In the genomic region with DNA sequence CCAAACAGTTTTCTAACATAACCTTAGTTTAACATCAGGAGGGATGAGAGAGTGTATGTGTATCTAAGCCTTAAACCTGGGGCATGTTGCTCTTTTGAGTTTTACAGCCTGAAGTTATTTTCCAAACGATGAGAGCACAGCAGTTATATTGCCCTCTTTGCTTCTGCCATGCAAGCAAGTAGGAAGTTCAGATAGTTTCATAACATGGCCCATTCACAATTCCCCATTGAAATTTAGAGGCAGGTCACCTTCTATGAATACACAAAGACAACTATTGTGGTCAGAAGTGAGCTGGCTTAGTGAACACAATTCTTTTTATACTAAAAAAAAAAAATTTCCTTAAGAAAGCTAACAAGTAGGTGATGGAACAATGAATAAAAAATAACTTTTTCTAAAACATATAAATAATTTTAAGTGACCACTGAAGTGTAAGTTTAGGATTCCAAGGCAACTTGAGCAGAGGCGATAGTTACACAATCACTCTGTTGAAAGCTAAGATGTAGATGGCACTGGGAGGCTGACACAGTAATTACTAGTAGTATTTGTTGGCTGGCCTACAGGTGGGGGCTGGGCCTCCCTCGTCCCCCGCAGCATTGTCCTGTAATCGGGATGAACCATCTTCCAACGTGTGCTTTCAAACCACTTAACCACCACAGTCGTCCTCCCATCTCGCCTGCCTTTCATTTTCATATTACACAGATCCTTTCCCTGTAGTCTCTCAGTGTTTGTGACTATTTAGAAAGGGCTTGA, we compare ENCODE assay signal across 25 mouse cellular contexts. TPM values are rescaled to one million over a fixed set of nuclear protein-coding genes. Genes with fewer than 3 reads are reported as not detected.
DNase-seq lines count a peak whose midpoint lies in the region; ATAC-seq and TF ChIP-seq lines count a peak whose summit lies in the region.
"Had no signal": no experiment of that assay in that cellular context is flagged by ENCODE, and none has a peak within 500 bp of the region (broad histone marks: within the 10 kb centered on the region; RNA-seq: fewer than 3 reads in every experiment).

No protein-coding gene starts in this region.

- H3K36me3 ChIP-seq in C2C12 (ENCODE audit: control insufficient read depth, insufficient read depth) = peaks cover 85% of the 10 kb centered on the region
- H3K36me3 ChIP-seq in myocyte (ENCODE audit: control insufficient read depth, insufficient read depth) = peaks cover 29% of the 10 kb centered on the region
- H3K36me3 ChIP-seq in midbrain, embryonic 15.5 days (replicated peaks) = peaks cover 10% of the 10 kb centered on the region; the same call in 1 of the 2 replicates

- peak; percentile 37 for DNase-seq in gastrocnemius, adult 2 months
- no peak for DNase-seq in gastrocnemius, postnatal 25 days
- no peak for DNase-seq in left cerebral cortex, adult 2 months (ENCODE audit: extremely low spot score in 1 of 2, low spot score in 2 of 2)
- DNase-seq in left cerebral cortex, postnatal 4 days = no peak
- DNase-seq in adrenal gland, adult 18-20 months (ENCODE audit: low spot score in 2 of 2) = no peak
- DNase-seq: adrenal gland, adult 2 months; cerebellum, adult 8-10 months; gastrocnemius, postnatal 14 days; heart, adult 2 months; kidney, adult 18-20 months; kidney, postnatal 25 days; lung, postnatal 14 days; right cerebral cortex, postnatal 14 days had no signal

- H3K27ac ChIP-seq in gastrocnemius, adult 2 months = peak overlapping the region; percentile 66
- peak overlapping the region; percentile 44; the same call in 1 of the 2 replicates for H3K27ac ChIP-seq in left cerebral cortex, adult 2 months
- H3K27ac ChIP-seq in midbrain, embryonic 15.5 days = no peak overlapping the region
- H3K27ac ChIP-seq: forebrain, embryonic 10.5 days; heart, adult 2 months; hindbrain, embryonic 13.5 days; liver, embryonic 15.5 days; midbrain, embryonic 13.5 days had no signal

- no peaks in the 10 kb centered on the region for H3K27me3 ChIP-seq in C2C12 (ENCODE audit: control insufficient read depth, insufficient read depth, insufficient read length)
- no peaks in the 10 kb centered on the region for H3K27me3 ChIP-seq in myocyte (ENCODE audit: control insufficient read depth, insufficient read depth, insufficient read length)
- H3K27me3 ChIP-seq in midbrain, embryonic 15.5 days (replicated peaks) = no peaks in the 10 kb centered on the region
- H3K27me3 ChIP-seq: hindbrain, embryonic 13.5 days; midbrain, embryonic 13.5 days; Patski had no signal

- H3K4me1 ChIP-seq in midbrain, embryonic 15.5 days = no peaks in the 10 kb centered on the region
- H3K4me1 ChIP-seq: megakaryocyte, embryonic 14.5 days; midbrain, embryonic 13.5 days had no signal

- H3K79me2 ChIP-seq in C2C12 (ENCODE audit: control insufficient read depth, insufficient read depth) (peaks cover 100% of the 10 kb centered on the region), myocyte (ENCODE audit: control insufficient read depth, insufficient read depth) (peaks cover 80% of the 10 kb centered on the region)

- peaks cover 86% of the 10 kb centered on the region for H3K79me3 ChIP-seq in C2C12 (ENCODE audit: low read depth)

- peak overlapping the region; percentile 38 for H3K4me3 ChIP-seq in gastrocnemius, adult 2 months
- no peak overlapping the region for H3K4me3 ChIP-seq in left cerebral cortex, adult 2 months
- H3K4me3 ChIP-seq in C2C12 (ENCODE audit: insufficient read depth, poor library complexity, severe bottlenecking) (no peak overlapping the region), myocyte (no peak overlapping the region)
- H3K4me3 ChIP-seq in midbrain, embryonic 15.5 days = no peak overlapping the region
- H3K4me3 ChIP-seq: forebrain, embryonic 10.5 days; heart, adult 2 months; hindbrain, embryonic 13.5 days; liver, embryonic 15.5 days; megakaryocyte, embryonic 14.5 days; midbrain, embryonic 13.5 days had no signal

- no peak for TF ChIP-seq CTCF in gastrocnemius, adult 2 months (IDR thresholded peaks at IDR 0.05)
- TF ChIP-seq CTCF in left cerebral cortex, adult 2 months (IDR thresholded peaks at IDR 0.05) = no peak
- no peak for TF ChIP-seq CTCF in C2C12 (IDR thresholded peaks at IDR 0.05; ENCODE audit: control insufficient read depth, insufficient read depth, insufficient read length)

- WGBS in midbrain, embryonic 15.5 days = 67% methylated on average over 8 of the region's 8 CpGs

- ATAC-seq in midbrain, embryonic 15.5 days (replicated peaks) = no peak
- ATAC-seq: CD4-positive, CD25-positive, alpha-beta regulatory T cell, adult 4 months; forebrain, embryonic 16.5 days; inflammation-experienced regulatory T-cells, adult 6 months; midbrain, embryonic 13.5 days; Patski had no signal

- peak overlapping the region; percentile 36 for H3K4me2 ChIP-seq in myocyte (ENCODE audit: low read depth)
- no peak overlapping the region for H3K4me2 ChIP-seq in midbrain, embryonic 15.5 days
- H3K4me2 ChIP-seq: hindbrain, embryonic 13.5 days; liver, embryonic 15.5 days; midbrain, embryonic 13.5 days had no signal

- H3ac ChIP-seq in C2C12 (ENCODE audit: control insufficient read depth, insufficient read length, low read depth) (no peak overlapping the region), myocyte (ENCODE audit: control insufficient read depth, insufficient read length) (no peak overlapping the region)

- intact Hi-C loops in gastrocnemius, adult 2 months (cut with DNase I) = no loop called here
- intact Hi-C loops in left cerebral cortex, adult 2 months (cut with DNase I) = no loop called here
- intact Hi-C loops in left cerebral cortex, postnatal 4 days (cut with DNase I) = no loop called here

- no peaks in the 10 kb centered on the region for H3K9me3 ChIP-seq in midbrain, embryonic 15.5 days
- H3K9me3 ChIP-seq: forebrain, embryonic 10.5 days; hindbrain, embryonic 13.5 days; liver, embryonic 15.5 days; megakaryocyte, embryonic 14.5 days; midbrain, embryonic 13.5 days had no signal

- no peak overlapping the region for H3K9ac ChIP-seq in midbrain, embryonic 15.5 days
- H3K9ac ChIP-seq: hindbrain, embryonic 13.5 days; liver, embryonic 15.5 days; midbrain, embryonic 13.5 days had no signal

- TF ChIP-seq POLR2A in myocyte (IDR thresholded peaks at IDR 0.05; ENCODE audit: insufficient read length, low read depth) = no peak

TF ChIP-seq in C2C12, 6 proteins besides CTCF, POLR2A, EP300 and RAD21:
- TF ChIP-seq USF1 (IDR thresholded peaks at IDR 0.05; ENCODE audit: low read depth) (no peak), MYOG (IDR thresholded peaks at IDR 0.05; ENCODE audit: control insufficient read depth, extremely low read depth, insufficient read length) (no peak), CEBPB (IDR thresholded peaks at IDR 0.05; ENCODE audit: low read depth) (peak; percentile 50)

TF ChIP-seq in myocyte, 11 proteins besides CTCF, POLR2A, EP300 and RAD21:
- TF ChIP-seq TCF12 (IDR thresholded peaks at IDR 0.05; ENCODE audit: insufficient read depth, poor library complexity, severe bottlenecking) = no peak
- peak; percentile 17 for TF ChIP-seq POLR2AphosphoS2 (IDR thresholded peaks at IDR 0.05; ENCODE audit: insufficient read length, low read depth)
- no peak for TF ChIP-seq USF1 (IDR thresholded peaks at IDR 0.05; ENCODE audit: low read depth)
TF ChIP-seq in myocyte: peak in this region for 1.

RNA-seq across cellular contexts. Expression of a gene that starts 9.1 kb away (rescaled TPM):
- 10 to 100 TPM; 20.7 to 50.5 TPM for total RNA-seq in gastrocnemius, adult 2 months (2021)
- total RNA-seq in gastrocnemius, postnatal 25 days (2021) = 10 to 100 TPM; 16.0 to 17.9 TPM
- 10 to 100 TPM; 25.9 to 37.8 TPM for total RNA-seq in left cerebral cortex, adult 2 months (2021)
- total RNA-seq in left cerebral cortex, postnatal 4 days (2021) = 10 to 100 TPM; 18.1 to 18.8 TPM
- polyA plus RNA-seq in C2C12 (2012; fragmentation: generic; extraction: Trizol) (111 TPM), myocyte (2012; fragmentation: generic; extraction: Trizol) (18.9 TPM)
- polyA plus RNA-seq in midbrain, embryonic 15.5 days (2015; fragmentation: Nextera tagmentation; extraction: Ambion mirVana) = 25.6 and 26.4 TPM in 2 replicates
- total RNA-seq in adrenal gland, adult 18-20 months (2021) = 10 to 100 TPM; 40.7 to 53.5 TPM

RNA-seq across cellular contexts. Expression of a gene that starts 51.4 kb away (rescaled TPM):
- total RNA-seq in gastrocnemius, adult 2 months (2021) = 100 to 1,000 TPM; 579 to 815 TPM
- total RNA-seq in gastrocnemius, postnatal 25 days (2021) = 100 to 1,000 TPM; 669 to 811 TPM
- total RNA-seq in left cerebral cortex, adult 2 months (2021) = 100 to 1,000 TPM; 190 TPM
- total RNA-seq in left cerebral cortex, postnatal 4 days (2021) = 100 to 1,000 TPM; 207 to 213 TPM
- polyA plus RNA-seq in C2C12 (2012; fragmentation: generic; extraction: Trizol) = 323 TPM
- 312 TPM for polyA plus RNA-seq in myocyte (2012; fragmentation: generic; extraction: Trizol)
- polyA plus RNA-seq in midbrain, embryonic 15.5 days (2015; fragmentation: Nextera tagmentation; extraction: Ambion mirVana) = 365 and 370 TPM in 2 replicates
- 100 to 1,000 TPM; 279 to 299 TPM for total RNA-seq in adrenal gland, adult 18-20 months (2021)

RNA-seq across cellular contexts. Expression of a gene that starts 51.6 kb away (rescaled TPM):
- total RNA-seq in gastrocnemius, adult 2 months (2021) = under 1 TPM in 1 of 2 experiments, not detected in 1; 0.20 TPM
- under 1 TPM in 1 of 2 experiments, not detected in 1; 0.18 TPM for total RNA-seq in gastrocnemius, postnatal 25 days (2021)
- under 1 TPM; 0.44 to 0.70 TPM for total RNA-seq in left cerebral cortex, adult 2 months (2021)
- total RNA-seq in left cerebral cortex, postnatal 4 days (2021) = under 1 TPM in 1 of 2 experiments, not detected in 1; 0.24 TPM
- polyA plus RNA-seq in C2C12 (2012; fragmentation: generic; extraction: Trizol) (0.08 TPM), myocyte (2012; fragmentation: generic; extraction: Trizol) (0.31 TPM)
- polyA plus RNA-seq in midbrain, embryonic 15.5 days (2015; fragmentation: Nextera tagmentation; extraction: Ambion mirVana) = 0.30 and 0.36 TPM in 2 replicates
- under 1 TPM in 1 of 2 experiments, not detected in 1; 0.33 TPM for total RNA-seq in adrenal gland, adult 18-20 months (2021)
- polyA plus RNA-seq: adrenal gland, adult 2 months had no signal
